Mouse (Mus musculus): ENCODE results near the gene Timm44.

Timm44 gene

DNA sequence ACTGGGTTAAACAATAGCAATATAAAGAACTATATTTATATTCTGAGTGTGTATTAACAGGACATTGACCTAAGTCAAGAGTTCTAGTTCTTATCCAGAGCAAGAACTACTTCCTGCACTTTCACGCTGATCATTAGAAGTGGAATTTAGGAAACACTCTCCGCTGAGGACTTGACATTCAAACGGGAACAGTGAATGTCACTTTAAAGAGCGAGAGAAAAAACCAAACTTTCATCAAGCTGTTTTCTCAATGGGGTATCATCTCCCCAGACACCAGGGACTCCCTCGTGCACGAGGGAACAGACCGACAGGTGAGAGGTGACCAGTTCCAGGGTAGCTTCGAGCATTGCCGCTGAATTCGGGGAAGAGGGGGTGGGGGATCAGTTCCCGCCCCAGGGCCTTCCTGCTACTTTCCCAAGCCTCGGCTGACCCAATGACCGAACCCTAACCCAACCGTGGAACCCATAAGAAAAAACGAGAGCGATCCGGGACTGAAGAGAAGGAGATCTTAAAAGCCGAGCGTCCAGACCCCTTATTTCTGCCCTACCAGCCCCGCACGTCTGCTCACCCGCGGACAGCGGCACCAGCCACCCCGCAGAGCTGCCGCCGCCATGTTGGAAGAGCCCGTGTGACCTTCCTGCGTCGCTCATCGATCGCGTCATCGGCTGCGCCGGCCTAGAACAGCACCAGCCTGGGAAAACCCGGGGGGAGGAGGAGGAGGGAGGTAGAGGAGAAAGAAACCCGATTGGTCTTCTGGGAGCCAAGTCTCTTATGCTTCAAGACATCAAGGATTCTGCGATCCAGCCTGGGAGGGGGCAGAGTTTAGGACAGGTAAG is at the start of gene Timm44:
Gene Timm44 (minus strand): TSS at position 639 of the 836 bp plus-strand sequence.
- peak; percentile 94 to 96 for DNase-seq

GRCm38 (mm10) chr8:4324983-4325750 is 49.5 kb upstream of the Timm44 start, which contains the start of the genes Ccl25 and Elavl1:
Ccl25 (plus strand) TSS chr8:4325210.
Elavl1 (minus strand) TSS chr8:4325413.
- DNase-seq = peak; percentile 95 to 96

DNA sequence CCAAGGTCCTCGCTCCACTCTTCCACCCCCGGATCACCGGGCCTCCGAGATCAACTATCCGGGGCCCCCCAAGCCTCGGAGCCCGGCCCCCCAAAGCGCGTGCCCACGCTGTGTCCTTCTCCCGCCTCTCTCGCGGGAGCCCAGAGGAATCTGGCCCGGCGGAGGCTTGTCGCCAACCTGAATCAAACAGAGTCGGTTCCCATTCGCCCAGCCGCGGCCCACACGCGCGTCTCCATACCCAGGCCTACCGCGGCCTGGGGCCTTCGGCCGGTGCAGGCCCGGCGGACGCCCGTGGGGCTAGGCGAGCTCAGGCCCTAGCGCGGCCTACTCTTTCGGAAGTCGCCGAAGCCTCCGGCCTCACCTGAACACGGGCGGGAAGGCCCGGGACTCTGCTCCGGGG is 48.8 kb upstream of the Timm44 start:
- DNase-seq = peak in 1 of 2 experiments; percentile 47

DNA sequence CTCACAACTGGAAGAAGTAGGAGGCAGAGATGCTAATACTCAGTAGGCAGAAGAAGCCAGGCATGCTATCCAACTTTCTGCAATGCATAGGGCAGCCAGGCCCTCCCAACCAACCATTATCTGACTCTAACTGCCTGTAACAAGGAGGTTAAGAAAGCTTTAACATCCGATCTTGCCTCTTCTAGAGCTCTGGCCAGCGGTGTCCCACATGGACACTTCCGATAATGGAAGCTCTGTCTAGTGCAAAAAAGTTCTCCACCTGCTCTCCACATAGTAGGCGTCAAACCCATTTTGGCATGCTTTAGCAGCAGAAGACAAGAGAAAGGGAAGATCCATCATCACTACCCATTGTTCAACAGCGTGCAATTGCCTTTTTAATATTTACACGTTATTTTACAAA is 48.2 kb upstream of the Timm44 start:
- DNase-seq = no peak

DNA sequence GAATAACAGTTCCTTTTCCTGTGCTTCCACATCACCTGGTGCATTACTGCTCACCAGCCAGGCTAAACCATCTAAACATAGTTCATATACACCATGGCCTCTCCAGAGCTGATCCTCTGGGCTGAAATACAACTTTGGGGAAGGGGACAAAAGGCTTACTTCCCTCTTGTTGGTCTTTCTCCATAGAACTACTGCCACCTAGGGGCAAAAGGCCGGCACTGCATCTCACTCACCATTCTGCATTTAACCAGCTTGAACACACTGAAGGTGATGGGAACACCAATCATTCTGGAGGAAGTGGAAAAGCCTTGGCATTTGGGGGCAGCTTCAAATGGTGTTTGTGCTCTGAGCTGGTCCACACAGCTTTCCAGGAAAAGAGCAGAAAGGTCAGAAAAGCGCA is 46.8 kb upstream of the Timm44 start:
- DNase-seq = peak; percentile 78 to 91

DNA sequence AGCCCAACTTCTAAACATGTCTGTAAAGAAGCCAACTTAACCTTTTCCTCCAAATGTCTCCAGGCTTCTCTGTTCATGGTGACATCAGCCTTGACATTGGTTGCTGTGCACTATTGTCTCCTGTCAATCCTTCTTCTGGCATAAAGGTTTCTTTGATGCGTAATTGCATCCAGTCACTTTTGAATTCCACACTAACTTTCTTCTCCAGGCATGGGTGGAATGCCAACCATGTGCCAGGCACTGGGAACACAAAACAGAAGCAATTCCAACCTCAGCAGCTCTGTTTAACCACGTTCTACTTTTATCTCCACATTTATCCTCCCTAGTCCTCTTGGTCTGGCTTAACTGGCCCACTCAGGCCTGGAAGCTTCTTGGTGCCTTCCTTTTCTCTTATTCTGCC is 45.3 kb upstream of the Timm44 start:
- DNase-seq = no peak

DNA sequence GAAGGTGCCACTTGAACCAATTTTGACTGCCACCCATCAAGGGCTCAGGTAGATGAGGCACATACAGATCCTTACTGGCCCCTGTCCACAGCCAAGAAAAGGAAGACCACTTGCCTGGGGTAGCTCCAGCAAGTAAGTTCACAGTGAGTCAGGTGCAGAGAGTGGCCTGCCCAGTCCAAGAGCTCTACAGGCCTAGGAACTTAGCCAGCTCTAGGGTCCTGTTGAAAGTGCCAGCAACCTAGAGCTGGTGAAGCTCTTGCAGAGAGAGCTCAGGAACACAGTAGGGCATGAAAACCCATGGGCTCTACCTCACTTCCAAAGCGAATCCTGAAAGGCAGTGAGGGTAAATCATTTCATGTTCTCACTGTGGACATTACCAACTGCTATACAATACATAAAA is 44.7 kb upstream of the Timm44 start:
- DNase-seq = no peak

DNA sequence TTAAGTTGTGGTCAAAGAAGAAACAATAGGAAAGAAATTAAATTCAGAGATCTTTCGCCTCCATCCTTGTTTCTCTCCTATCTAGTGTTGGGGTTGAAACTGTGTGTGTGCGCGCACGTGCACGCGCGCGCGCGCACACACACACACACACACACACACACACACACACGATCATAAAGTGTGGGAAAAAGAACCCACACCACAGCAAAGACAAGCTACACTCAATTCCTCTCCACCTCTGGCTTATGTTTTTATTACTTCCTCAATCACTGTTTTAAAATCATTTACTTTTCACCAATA is 43.8 kb upstream of the Timm44 start:
- DNase-seq = no peak

DNA sequence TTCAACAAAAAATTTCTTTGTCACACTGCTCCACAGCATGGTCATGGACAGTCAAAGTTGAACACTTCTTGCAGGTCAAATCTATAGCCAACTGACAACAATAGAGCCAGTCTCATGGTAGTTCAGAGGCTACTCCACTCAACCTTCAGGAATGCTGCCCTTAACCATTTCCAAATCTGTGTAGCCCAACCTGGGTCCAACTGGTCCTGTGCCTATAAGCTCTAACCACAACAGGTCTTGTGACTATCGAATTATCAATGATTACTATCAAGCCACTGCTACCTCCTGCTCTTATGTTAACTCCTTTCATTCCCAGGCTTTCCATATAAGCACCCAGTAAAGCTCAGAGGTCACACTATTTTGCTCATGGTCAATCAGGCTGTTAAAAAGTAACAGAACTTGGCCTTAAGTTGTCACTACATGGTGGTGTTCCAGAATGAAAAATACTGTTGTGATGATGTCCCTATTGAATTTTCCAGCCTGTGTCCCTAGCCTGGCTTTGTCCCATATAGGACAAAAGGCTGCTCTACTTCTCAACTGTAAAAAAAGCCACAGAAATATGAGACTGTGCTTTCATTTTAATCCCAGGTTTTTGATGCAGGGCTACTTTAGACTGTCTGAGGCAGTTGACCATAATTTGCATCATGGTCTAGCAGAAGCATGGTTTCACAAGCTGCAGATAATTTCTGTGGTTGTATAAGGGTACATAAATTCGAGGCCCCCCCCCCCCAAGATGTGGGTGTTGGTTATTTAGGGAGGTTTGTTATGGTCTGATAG is 43.3 kb upstream of the Timm44 start:
- peak in 1 of 2 experiments; percentile 66 for DNase-seq

DNA sequence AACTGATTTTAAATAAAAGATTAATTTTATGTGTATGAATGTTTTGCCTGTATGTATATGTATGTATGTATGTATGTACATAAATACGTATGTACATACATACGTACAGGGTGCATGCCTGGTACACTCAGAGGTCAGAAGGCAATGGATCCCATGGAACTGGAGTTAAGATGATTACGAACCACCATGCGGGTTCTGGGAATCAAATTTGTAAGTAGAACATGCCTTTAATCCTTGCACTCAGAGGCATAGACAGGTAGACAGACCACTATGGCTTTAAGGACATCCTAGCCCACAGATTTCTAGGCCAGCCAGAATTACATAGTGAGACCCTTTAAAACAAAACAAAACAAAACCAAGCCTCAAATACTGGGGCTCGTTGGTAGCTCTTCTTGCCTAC is 42.4 kb upstream of the Timm44 start:
- no peak for DNase-seq

DNA sequence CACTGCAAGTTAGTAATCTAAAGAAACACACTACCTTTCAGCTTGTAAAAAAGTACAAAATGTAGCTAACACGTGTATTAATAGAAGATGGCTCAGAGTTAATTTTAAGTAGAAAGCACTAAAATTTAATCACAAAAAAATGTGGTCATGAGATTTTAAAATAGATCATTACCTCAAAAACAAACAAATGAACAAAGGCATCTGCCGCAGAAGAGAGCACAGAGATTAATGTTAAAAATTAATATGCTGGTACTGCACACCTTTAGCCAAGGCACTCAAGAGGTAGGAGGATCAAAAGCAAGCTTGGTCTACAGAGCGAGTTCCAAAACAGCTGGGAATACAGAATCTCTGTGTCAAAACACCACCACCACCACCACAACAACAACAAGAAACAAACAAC is 39.1 kb upstream of the Timm44 start:
- no peak for DNase-seq

- DNase-seq = no peak
Measured at GRCm38 (mm10) chr8:4313254-4314124, 37.8 kb upstream of the Timm44 start.

DNA sequence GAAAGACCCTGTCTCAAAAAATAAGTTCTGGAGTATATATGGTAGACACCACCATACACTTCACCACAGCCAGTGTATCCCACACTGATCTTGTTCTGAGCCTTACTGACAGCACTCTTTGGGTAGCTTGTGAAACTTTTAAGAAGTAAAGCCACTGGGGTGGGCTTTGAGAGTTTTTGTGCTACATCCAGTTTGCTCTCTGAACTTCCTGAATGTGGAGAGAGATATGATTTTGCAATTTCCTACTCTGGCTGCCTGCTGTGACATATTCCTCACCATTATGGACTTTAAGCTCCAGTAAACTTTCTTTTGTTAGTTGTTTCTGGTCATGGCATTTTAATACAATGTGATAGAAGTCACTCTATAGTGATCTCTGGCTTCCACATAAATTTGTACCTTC is 36.4 kb upstream of the Timm44 start:
- no peak for DNase-seq

DNA sequence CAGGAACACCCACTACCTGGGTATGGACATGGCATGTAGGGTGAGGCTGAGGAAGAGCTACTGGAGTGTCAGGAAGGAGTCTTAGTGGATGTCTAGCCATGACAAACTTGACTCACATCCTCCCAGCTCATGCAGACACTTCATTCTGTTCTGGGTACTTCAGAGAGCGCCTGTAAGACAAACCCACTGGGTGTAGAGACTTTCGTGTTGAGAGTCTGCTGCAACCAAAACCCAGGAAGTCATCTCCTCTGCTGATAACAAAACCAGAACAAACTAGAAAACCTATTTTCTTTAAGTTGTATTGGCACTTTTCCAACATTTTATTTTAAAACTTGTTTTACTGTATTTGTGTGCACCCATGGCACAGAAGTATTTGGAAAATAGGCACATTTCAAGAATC is 30.1 kb upstream of the Timm44 start:
- DNase-seq = no peak

DNA sequence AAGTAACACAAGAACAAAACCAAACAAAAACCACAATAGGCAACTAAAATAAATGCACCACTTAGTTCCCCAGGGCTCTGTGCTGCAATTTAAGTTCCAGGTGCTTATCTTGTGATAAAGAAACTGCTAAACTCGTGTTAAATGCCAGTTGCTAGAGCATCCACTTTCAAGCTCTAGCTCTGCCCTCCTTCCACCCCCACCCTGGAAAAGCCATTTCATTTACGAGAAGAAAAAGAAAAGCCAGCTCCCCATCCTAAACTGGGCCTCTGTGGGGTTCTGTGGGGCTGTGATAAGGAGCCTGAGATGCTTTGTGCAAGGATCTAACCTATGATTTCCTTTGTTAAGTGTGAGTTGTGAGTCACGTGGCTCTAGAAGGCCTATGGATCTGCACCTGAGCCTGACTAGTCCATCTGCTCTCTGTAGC is 28.4 kb upstream of the Timm44 start:
- no peak for DNase-seq

- no peak for DNase-seq
Measured at GRCm38 (mm10) chr8:4297822-4298221, 22.1 kb upstream of the Timm44 start.

- DNase-seq = no peak
Measured at GRCm38 (mm10) chr8:4292738-4293137, 17.0 kb upstream of the Timm44 start.

DNA sequence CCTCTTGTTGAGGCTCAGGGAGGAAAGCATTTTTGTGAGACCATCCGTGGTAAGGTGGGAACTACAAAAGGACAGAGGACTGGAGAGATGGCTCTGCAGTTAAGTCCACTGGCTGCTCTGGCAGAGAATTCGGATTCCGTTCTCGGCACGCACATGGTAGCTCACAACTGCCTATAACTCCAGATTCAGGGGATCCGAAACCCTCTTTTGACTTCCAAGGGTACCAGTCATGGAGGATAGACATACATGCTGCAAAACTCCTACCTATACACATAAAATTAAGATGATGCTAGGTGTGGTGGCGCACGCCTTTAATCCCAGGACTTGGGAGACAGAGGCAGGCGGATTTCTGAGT is 375 bp upstream of the Timm44 start:
- no peak for DNase-seq

GRCm38 (mm10) chr8:4269609-4270008 is 6.1 kb downstream of the Timm44 start:
- DNase-seq = no peak

GRCm38 (mm10) chr8:4267627-4268026 is 8.1 kb downstream of the Timm44 start:
- no peak for DNase-seq

DNA sequence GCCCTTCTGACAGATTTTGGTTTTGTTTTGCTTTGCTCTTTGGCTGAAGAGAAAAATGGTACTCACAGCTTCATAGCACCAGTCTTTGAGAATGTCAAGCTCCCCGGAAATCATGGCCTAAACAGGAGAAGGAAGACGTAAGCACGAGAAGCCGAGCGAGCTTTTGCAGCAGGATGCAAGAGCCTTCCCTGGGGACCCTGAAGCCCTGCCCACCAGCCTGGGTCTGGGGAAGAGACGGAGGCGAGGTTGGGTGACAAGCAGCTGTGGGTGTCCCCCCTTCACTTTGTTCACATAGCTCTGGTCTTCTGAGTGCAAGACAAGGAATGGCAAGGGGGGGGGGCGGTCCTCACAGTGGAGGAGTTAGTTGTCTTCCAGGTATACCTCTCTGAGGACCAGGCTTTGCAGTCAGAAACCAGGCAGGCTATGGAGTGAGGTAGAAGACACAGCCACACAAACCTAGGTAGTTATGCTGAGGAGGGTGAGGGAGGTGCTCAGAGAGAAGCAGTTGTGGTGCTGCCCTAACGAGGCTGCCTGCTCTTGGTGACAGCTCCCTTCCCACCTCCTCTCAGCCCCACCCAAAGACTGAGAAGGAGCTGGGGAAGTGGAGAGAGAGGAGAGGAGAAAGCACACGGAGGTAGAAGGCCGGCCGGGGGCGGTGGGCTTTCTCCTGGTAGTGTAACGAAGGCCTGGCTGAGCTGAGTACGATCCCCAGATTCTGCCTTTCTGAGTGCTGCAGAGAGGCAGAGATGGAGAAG is 10.4 kb downstream of the Timm44 start:
- no peak for DNase-seq

Data from kidney, adult 8-10 months (tissue).